Mouse (Mus musculus) heart, adult 8-10 months (tissue): ENCODE data around the gene Agbl3. TPM values are rescaled to one million over a fixed set of nuclear protein-coding genes. Genes with fewer than 3 reads are reported as not detected.
A peak's percentile ranks its signal among the peaks of the same experiment; 100 is the strongest.

Source experiments
- DNase-seq: peaks from one replicate; pipeline ENCODE4 v3.0.0; 2022; ENCODE audit warnings: low spot score
- total RNA-seq, 4 experiments: library from RNA; stranded (reverse); gene quantifications; 2 replicates each; pipeline ENCODE4 v1.2.4; 2022

Agbl3 gene
- total RNA-seq, 4 experiments from 2014 or later = 3.6 to 4.8 (median 3.8) TPM

- no peak for DNase-seq
Measured at GRCm38 (mm10) chr6:34904361-34904760, 124.1 kb downstream of the Agbl3 start.

DNA sequence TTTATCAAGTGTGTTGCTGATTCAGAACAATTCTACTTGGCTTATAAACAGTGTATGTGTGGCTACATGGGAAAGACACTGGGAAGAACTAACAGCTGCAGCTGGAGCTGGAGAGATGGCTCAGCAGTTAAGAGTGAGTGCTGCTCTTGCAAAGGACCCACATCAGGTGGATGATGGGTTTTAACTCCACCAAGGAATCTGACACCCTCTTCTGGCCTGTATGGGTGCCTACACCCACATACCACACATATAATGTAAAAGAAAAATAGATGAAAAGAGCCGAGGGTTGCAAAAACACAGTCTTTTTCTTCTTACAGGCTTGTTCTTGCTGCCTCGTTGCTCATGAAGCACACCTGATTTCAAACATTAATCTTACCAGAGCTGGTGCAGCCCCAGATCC lies 125.9 kb downstream of the Agbl3 start:
- no peak for DNase-seq

GRCm38 (mm10) chr6:34906661-34907060 lies 126.4 kb downstream of the Agbl3 start:
- peak; percentile 36 for DNase-seq

DNA sequence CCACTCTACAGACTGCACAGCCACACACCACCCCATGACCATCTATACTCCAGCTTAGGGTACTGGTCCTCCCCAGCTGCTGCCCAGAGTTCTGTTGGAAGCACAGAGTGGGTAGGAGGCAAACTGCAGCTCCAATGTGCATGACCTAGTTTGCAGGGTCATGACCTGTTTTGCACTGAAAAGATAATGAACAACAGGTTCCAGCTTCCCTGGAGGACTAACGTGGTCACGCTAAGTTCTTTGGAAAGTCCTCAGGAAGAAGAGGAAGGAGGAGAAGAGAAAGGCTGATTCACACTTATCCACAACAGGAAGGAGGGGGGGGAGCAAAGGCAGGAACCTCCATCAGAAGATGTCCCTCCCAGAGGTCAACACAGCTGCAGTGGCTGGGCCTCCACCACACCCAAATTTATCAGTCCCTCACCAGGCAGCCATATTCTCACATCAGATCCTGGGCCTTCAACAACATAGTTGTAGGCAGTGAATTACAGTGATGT lies 126.9 kb downstream of the Agbl3 start:
- peak; percentile 39 for DNase-seq

- no peak for DNase-seq
Measured at GRCm38 (mm10) chr6:34907696-34908260, 127.5 kb downstream of the Agbl3 start.

Other genes with a start within 250 kb of the Agbl3 start
- gene Cald1, start 181.9 kb upstream of the Agbl3 start, total RNA-seq = 10 to 100 TPM; 38.7 to 48.1 (median 43.9) TPM
- 10 to 100 TPM; 17.8 to 27.1 (median 24.5) TPM for gene Tmem140, start 82.7 kb downstream of the Agbl3 start, total RNA-seq
- 1 to 10 TPM; 3.7 to 4.2 (median 3.8) TPM for gene Cyren, start 97.6 kb downstream of the Agbl3 start, total RNA-seq
- 10 to 100 TPM; 11.6 to 15.9 (median 13.3) TPM for gene Wdr91, start 130.4 kb downstream of the Agbl3 start, total RNA-seq
- gene Stra8, start 139.7 kb downstream of the Agbl3 start, total RNA-seq = not detected
- gene Slc23a4, start 208.0 kb downstream of the Agbl3 start, total RNA-seq = under 1 TPM in 2 of 4 experiments, not detected in 2; 0.31 to 0.32 TPM